Mouse (Mus musculus): Measurements from ENCODE around the gene A030014E15Rik. TPM values are rescaled to one million over a fixed set of nuclear protein-coding genes. Genes with fewer than 3 reads are reported as not detected.
"Not testable (repeated sequence)": the region's sequence is repeated elsewhere in the genome, so short reads cannot be mapped to it uniquely, and the experiment has no call there.

A030014E15Rik gene
- polyA plus RNA-seq (2016; fragmentation: Nextera tagmentation; extraction: Ambion mirVana) = not detected in 2 replicates

GRCm38 (mm10) chr1:82924650-82925049, at the start of gene A030014E15Rik:
Gene A030014E15Rik (plus strand): TSS chr1:82924917.
- 95% methylated on average over 6 of the region's 6 CpGs for WGBS
- Histone ChIP-seq H3K27me3 (no peaks in the 10 kb centered on the region), H3K9ac (replicated peaks) (no peak within 1 kb of the TSS), H3K4me2 (replicated peaks) (no peak within 1 kb of the TSS), H3K9me3 (no peaks in the 10 kb centered on the region), H3K27ac (replicated peaks) (no peak within 1 kb of the TSS), H3K36me3 (no peaks in the 10 kb centered on the region), H3K4me3 (no peak within 1 kb of the TSS), H3K4me1 (no peaks in the 10 kb centered on the region)
- no peak for ATAC-seq (ENCODE audit: low FRiP score, low read depth)

DNA sequence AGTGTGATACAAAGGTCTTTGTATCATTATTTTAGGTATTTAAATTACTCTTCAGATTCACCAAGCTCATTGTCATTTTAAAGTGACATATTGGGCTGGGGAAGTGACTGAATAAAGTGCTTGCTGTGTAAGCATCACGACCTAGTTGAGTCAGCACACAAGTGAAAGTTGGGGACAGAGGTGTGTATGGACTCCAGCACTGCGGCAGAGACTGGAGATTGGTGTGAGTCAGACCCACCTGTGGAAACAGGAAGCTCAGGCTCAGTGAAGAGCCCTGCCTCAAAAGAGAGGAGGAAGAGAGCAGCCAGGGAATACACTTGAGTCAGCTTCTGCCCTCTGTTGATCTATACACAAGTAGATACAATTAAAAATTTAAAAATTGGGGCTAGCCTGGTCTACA, 45.5 kb upstream of the A030014E15Rik start:
- Histone ChIP-seq H3K27me3 (no peaks in the 10 kb centered on the region), H3K27ac (replicated peaks) (no peak overlapping the region), H3K9me3 (no peaks in the 10 kb centered on the region), H3K4me2 (replicated peaks) (no peak overlapping the region), H3K9ac (replicated peaks) (no peak overlapping the region), H3K4me1 (no peaks in the 10 kb centered on the region), H3K4me3 (no peak overlapping the region), H3K36me3 (peaks cover 39% of the 10 kb centered on the region)
- WGBS = 80% methylated on average over 2 of the region's 2 CpGs
- no peak for ATAC-seq (ENCODE audit: low FRiP score, low read depth)

- ATAC-seq (ENCODE audit: low FRiP score, low read depth) = no peak
- 65% methylated on average over 8 of the region's 8 CpGs for WGBS
- Histone ChIP-seq H3K27me3 (no peaks in the 10 kb centered on the region), H3K27ac (replicated peaks) (no peak overlapping the region), H3K9ac (replicated peaks) (no peak overlapping the region), H3K4me3 (no peak overlapping the region), H3K36me3 (peaks cover 36% of the 10 kb centered on the region), H3K4me2 (replicated peaks) (no peak overlapping the region), H3K4me1 (no peaks in the 10 kb centered on the region), H3K9me3 (no peaks in the 10 kb centered on the region)
Observed at GRCm38 (mm10) chr1:82880196-82880595, 44.5 kb upstream of the A030014E15Rik start.

GRCm38 (mm10) chr1:82893269-82893668, 31.4 kb upstream of the A030014E15Rik start:
- Histone ChIP-seq H3K9me3 (no peaks in the 10 kb centered on the region), H3K4me1 (no peaks in the 10 kb centered on the region), H3K9ac (replicated peaks) (no peak overlapping the region), H3K36me3 (peaks cover 27% of the 10 kb centered on the region), H3K4me3 (no peak overlapping the region), H3K4me2 (replicated peaks) (no peak overlapping the region), H3K27me3 (no peaks in the 10 kb centered on the region), H3K27ac (replicated peaks) (no peak overlapping the region)
- WGBS = 96% methylated on average over 7 of the region's 7 CpGs
- ATAC-seq (ENCODE audit: low FRiP score, low read depth) = no peak

DNA sequence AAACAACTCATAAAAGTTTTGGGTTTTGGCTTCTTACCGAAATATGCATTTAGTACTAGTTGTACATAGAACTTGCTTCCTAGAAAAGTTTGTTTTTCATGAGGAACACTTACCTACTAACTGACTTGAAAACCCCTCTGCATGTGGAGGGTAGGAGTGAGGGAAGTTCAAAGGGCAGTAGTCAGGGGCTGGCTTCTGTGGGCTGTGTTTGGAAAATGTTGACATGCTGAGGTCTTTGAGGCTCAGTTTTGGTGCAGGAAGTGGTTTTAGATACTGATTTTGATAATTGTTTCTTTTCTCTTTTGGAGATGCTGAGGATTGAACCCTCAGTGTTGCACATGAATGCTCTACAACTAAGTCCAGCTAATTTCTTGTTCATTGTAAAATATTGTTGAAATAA, 24.1 kb upstream of the A030014E15Rik start:
- Histone ChIP-seq H3K9me3 (no peaks in the 10 kb centered on the region), H3K36me3 (peaks cover 33% of the 10 kb centered on the region), H3K4me1 (peaks cover 6% of the 10 kb centered on the region; the same call in 1 of the 2 replicates), H3K4me2 (replicated peaks) (no peak overlapping the region), H3K27ac (replicated peaks) (no peak overlapping the region), H3K9ac (replicated peaks) (no peak overlapping the region), H3K4me3 (no peak overlapping the region), H3K27me3 (no peaks in the 10 kb centered on the region)
- 96% methylated on average over 1 of the region's 1 CpGs for WGBS
- no peak for ATAC-seq (ENCODE audit: low FRiP score, low read depth)

DNA sequence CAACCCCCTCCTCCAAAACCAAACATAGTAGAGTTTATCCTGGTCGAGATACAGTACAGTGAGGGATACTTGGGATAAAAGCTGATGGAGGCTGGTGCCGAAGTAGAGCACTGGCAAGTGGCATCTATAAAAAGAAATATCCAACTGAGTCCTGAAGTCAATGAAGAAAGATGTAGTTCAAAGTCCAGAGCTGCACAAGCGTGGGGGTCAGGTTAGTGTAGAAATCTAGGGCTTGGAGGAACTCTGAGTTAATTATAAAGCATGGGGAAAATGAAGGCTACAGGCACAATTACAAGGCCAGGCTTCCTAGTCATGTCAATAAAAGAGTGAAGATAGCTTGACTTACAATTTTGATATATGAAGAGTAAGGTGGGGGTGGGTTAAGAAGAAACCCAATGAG, 23.5 kb upstream of the A030014E15Rik start:
- H3K27me3 ChIP-seq = no peaks in the 10 kb centered on the region
- no peaks in the 10 kb centered on the region for H3K9me3 ChIP-seq
- WGBS = 90% methylated on average over 3 of the region's 3 CpGs
- no peak overlapping the region for H3K4me2 ChIP-seq (replicated peaks)
- H3K4me3 ChIP-seq = no peak overlapping the region
- H3K36me3 ChIP-seq = peaks cover 33% of the 10 kb centered on the region
- no peak overlapping the region for H3K27ac ChIP-seq (replicated peaks)
- peaks cover 7% of the 10 kb centered on the region; the same call in 1 of the 2 replicates for H3K4me1 ChIP-seq
- no peak overlapping the region for H3K9ac ChIP-seq (replicated peaks)
- ATAC-seq (ENCODE audit: low FRiP score, low read depth) = no peak

DNA sequence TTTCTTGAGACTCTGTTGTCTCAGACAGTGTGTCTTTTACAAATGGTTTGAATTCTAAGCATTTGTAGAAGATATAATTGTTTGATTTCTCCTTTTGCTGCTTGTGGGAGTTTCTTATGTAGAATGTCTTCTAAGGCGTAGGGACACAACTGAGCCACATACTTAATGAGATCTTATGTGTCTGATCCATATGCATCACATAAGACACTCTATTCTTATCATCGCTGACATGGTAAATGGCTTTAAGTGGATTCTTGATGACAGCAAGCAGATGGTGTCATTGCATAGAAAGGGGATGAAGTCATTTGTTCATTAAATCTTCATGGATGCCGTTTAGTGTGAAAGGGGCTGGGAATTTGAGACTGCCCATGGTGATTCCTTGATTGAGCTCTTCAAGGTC, 18.8 kb upstream of the A030014E15Rik start:
- no peaks in the 10 kb centered on the region for H3K9me3 ChIP-seq
- 56% methylated on average over 3 of the region's 3 CpGs for WGBS
- H3K27me3 ChIP-seq = no peaks in the 10 kb centered on the region
- peaks cover 7% of the 10 kb centered on the region; the same call in 1 of the 2 replicates for H3K4me1 ChIP-seq
- no peak overlapping the region for H3K27ac ChIP-seq (replicated peaks)
- peaks cover 26% of the 10 kb centered on the region for H3K36me3 ChIP-seq
- H3K4me3 ChIP-seq = no peak overlapping the region
- H3K9ac ChIP-seq (replicated peaks) = no peak overlapping the region
- ATAC-seq (ENCODE audit: low FRiP score, low read depth) = 0 out of 2 replicates have a peak, but pooled peaks have one; percentile 14
- H3K4me2 ChIP-seq (replicated peaks) = no peak overlapping the region

- WGBS = 93% methylated on average over 3 of the region's 3 CpGs
- ATAC-seq (ENCODE audit: low FRiP score, low read depth) = no peak
- Histone ChIP-seq H3K36me3 (no peaks in the 10 kb centered on the region), H3K4me2 (replicated peaks) (no peak within 1 kb of the TSS), H3K4me3 (no peak within 1 kb of the TSS), H3K9ac (replicated peaks) (no peak within 1 kb of the TSS), H3K27ac (replicated peaks) (no peak within 1 kb of the TSS), H3K27me3 (no peaks in the 10 kb centered on the region), H3K4me1 (no peaks in the 10 kb centered on the region), H3K9me3 (no peaks in the 10 kb centered on the region)
Observed at GRCm38 (mm10) chr1:82913025-82913424, 11.7 kb upstream of the A030014E15Rik start, which contains the start of gene A030005L19Rik. Gene A030005L19Rik (plus strand): TSS chr1:82913325.

- H3K27ac ChIP-seq (replicated peaks); H3K4me1 ChIP-seq; ATAC-seq (ENCODE audit: low FRiP score, low read depth); H3K4me2 ChIP-seq (replicated peaks); H3K9ac ChIP-seq (replicated peaks); H3K36me3 ChIP-seq; H3K4me3 ChIP-seq; H3K9me3 ChIP-seq; H3K27me3 ChIP-seq: not testable (repeated sequence)
- WGBS = 95% methylated on average over 4 of the region's 5 CpGs
Observed at GRCm38 (mm10) chr1:82913434-82913833, 11.3 kb upstream of the A030014E15Rik start.

DNA sequence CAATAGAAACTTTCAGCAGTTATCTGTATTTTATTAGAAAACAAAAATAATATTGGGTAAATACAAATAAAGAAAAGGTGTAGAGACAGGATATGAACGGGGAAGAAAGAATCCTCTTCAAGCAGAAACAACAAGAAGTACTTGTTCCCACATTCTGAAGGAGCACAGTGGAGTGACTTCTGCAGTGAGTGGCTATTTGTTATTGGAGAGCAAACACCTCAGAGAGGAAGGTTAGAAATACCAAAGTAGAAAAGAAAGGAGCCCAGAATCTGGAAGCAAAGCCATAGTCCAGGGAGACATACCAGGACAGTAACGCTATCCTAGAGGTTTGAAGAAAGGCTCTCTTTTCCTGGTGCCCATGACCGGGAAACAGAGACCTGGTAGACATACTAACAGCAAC, 5.8 kb downstream of the A030014E15Rik start:
- H3K27me3 ChIP-seq; H3K9ac ChIP-seq (replicated peaks); H3K4me2 ChIP-seq (replicated peaks); H3K4me1 ChIP-seq; H3K4me3 ChIP-seq; H3K27ac ChIP-seq (replicated peaks); ATAC-seq (ENCODE audit: low FRiP score, low read depth); H3K36me3 ChIP-seq; H3K9me3 ChIP-seq: not testable (repeated sequence)
- WGBS = 97% methylated on average over 2 of the region's 3 CpGs

- not testable (repeated sequence) for H3K27me3 ChIP-seq, H3K4me1 ChIP-seq
- WGBS = no CpG with 5 or more reads among the region's 6 CpGs
Observed at GRCm38 (mm10) chr1:82931326-82931725, 6.6 kb downstream of the A030014E15Rik start, which contains the start of gene Gm6217. Gene Gm6217 (minus strand): TSS chr1:82931399.

GRCm38 (mm10) chr1:82938666-82939065, 13.9 kb downstream of the A030014E15Rik start:
- no peak for ATAC-seq (ENCODE audit: low FRiP score, low read depth)
- Histone ChIP-seq H3K9ac (replicated peaks) (no peak overlapping the region), H3K9me3 (0 out of 2 replicates have a peak, but pooled peaks cover 2% of the 10 kb centered on the region), H3K36me3 (no peaks in the 10 kb centered on the region), H3K4me2 (replicated peaks) (no peak overlapping the region), H3K27ac (replicated peaks) (no peak overlapping the region), H3K27me3 (no peaks in the 10 kb centered on the region), H3K4me1 (no peaks in the 10 kb centered on the region), H3K4me3 (no peak overlapping the region)
- 93% methylated on average over 5 of the region's 5 CpGs for WGBS

More at GRCm38 (mm10) chr1:82931326-82931725, 6.6 kb downstream of the A030014E15Rik start, which contains the start of gene Gm6217:
- H3K27ac ChIP-seq (replicated peaks); H3K4me2 ChIP-seq (replicated peaks); H3K4me3 ChIP-seq; H3K36me3 ChIP-seq; ATAC-seq (ENCODE audit: low FRiP score, low read depth); H3K9ac ChIP-seq (replicated peaks); H3K9me3 ChIP-seq: not testable (repeated sequence)

- H3K4me3 ChIP-seq; H3K4me1 ChIP-seq; ATAC-seq (ENCODE audit: low FRiP score, low read depth); H3K36me3 ChIP-seq; H3K4me2 ChIP-seq (replicated peaks); H3K27me3 ChIP-seq; H3K9ac ChIP-seq (replicated peaks); H3K27ac ChIP-seq (replicated peaks); H3K9me3 ChIP-seq: not testable (repeated sequence)
- WGBS = 97% methylated on average over 2 of the region's 2 CpGs
Observed at GRCm38 (mm10) chr1:82942505-82942904, 17.8 kb downstream of the A030014E15Rik start.
